ENCODE assay signal across 23 mouse cellular contexts in genomic region chr12:84046906-84047305, GRCm38 (mm10). TPM values are rescaled to one million over a fixed set of nuclear protein-coding genes. Genes with fewer than 3 reads are reported as not detected.
DNase-seq lines count a peak whose midpoint lies in the region; ATAC-seq lines count a peak whose summit lies in the region.
"Had no signal": no experiment of that assay in that cellular context is flagged by ENCODE, and none has a peak within 500 bp of the region (broad histone marks: within the 10 kb centered on the region; RNA-seq: fewer than 3 reads in every experiment).

No protein-coding gene starts in this region.

- intact Hi-C loops in heart, postnatal 10 days (cut with DNase I) = no loop called here

- peak; percentile 40 for DNase-seq in heart, adult 11 months
- no peak for DNase-seq in heart, postnatal 10 days
- DNase-seq in 416B (ENCODE audit: low read depth) = peak; percentile 56
- DNase-seq in left cerebral cortex, adult 9 months (ENCODE audit: low spot score in 2 of 2) = no peak
- DNase-seq in embryo, embryonic 9.5 days (ENCODE audit: extremely low spot score) = no peak
- no peak for DNase-seq in cerebellum, adult 9-10 months
- DNase-seq: adrenal gland, adult 8-10 months; adrenal gland, postnatal 14 days; adrenal gland, postnatal 36 days; cerebellum, adult 11-12 months; cerebellum, adult 2 months; cerebellum, adult 9-11 months; cerebellum, postnatal 14 days; cerebellum, postnatal 36 days; forebrain, postnatal 0 days had no signal

- ATAC-seq in common myeloid progenitor, adult 5-6 weeks (replicated peaks; ENCODE audit: low read depth, poor library complexity, severe bottlenecking) = 0 out of 2 replicates have a peak, but pooled peaks have one; percentile 15
- ATAC-seq: activated CD4-positive, CD25-positive, alpha-beta regulatory T cell, adult 4 months; forebrain, embryonic 13.5 days; forebrain, embryonic 15.5 days; forebrain, postnatal 0 days; Patski had no signal

RNA-seq across cellular contexts. Expression of gene Acot3, which starts 5.0 kb away (rescaled TPM):
- 1 to 10 TPM; 2.6 to 3.7 TPM for total RNA-seq in heart, postnatal 10 days (2021)
- not detected in 2 replicates for total RNA-seq in common myeloid progenitor, adult 5-6 weeks (2017)
- total RNA-seq: MEL had no signal

RNA-seq across cellular contexts. Expression of gene Gm49366, which starts 8.2 kb away (rescaled TPM):
- total RNA-seq in heart, postnatal 10 days (2021) = not detected
- total RNA-seq in common myeloid progenitor, adult 5-6 weeks (2017) = not detected in 2 replicates
- total RNA-seq: adrenal gland, adult 18-20 months; adrenal gland, postnatal 14 days; adrenal gland, postnatal 36 days; ES-E14; forebrain, postnatal 0 days; MEL had no signal

RNA-seq across cellular contexts. Expression of gene Acot4, which starts 8.7 kb away (rescaled TPM):
- 1 to 10 TPM; 1.6 to 2.0 TPM for total RNA-seq in heart, postnatal 10 days (2021)
- not detected in 2 replicates for total RNA-seq in common myeloid progenitor, adult 5-6 weeks (2017)

RNA-seq across cellular contexts. Expression of gene Acot5, which starts 22.2 kb away (rescaled TPM):
- total RNA-seq in heart, postnatal 10 days (2021) = not detected
- total RNA-seq in common myeloid progenitor, adult 5-6 weeks (2017) = not detected in 2 replicates
- total RNA-seq: ES-E14, MEL had no signal

RNA-seq across cellular contexts. Expression of gene Acot1, which starts 37.6 kb away (rescaled TPM):
- total RNA-seq in heart, postnatal 10 days (2021) = 100 to 1,000 TPM; 127 to 159 TPM
- total RNA-seq in common myeloid progenitor, adult 5-6 weeks (2017) = 7.9 and 10.9 TPM in 2 replicates

Comparison
In these comparisons a context has a peak if more than half of its experiments do, and no peak if none do; other contexts are left out.
1. DNase-seq: peak in heart, adult 11 months (single experiment) and 416B (single experiment); none in heart, postnatal 10 days (0 of 2), left cerebral cortex, adult 9 months (0 of 2), embryo, embryonic 9.5 days (single experiment) and cerebellum, adult 9-10 months (single experiment).